Mouse (Mus musculus): ENCODE measurements at regions not wholly inside any gene's neighbourhood (a gene's known extent, or its start where the extent isn't known, plus 50 kb on each side); places are given as distances from the start of the nearest gene placed in this dataset.
A peak's percentile ranks its signal among the peaks of the same experiment; 100 is the strongest.

DNA sequence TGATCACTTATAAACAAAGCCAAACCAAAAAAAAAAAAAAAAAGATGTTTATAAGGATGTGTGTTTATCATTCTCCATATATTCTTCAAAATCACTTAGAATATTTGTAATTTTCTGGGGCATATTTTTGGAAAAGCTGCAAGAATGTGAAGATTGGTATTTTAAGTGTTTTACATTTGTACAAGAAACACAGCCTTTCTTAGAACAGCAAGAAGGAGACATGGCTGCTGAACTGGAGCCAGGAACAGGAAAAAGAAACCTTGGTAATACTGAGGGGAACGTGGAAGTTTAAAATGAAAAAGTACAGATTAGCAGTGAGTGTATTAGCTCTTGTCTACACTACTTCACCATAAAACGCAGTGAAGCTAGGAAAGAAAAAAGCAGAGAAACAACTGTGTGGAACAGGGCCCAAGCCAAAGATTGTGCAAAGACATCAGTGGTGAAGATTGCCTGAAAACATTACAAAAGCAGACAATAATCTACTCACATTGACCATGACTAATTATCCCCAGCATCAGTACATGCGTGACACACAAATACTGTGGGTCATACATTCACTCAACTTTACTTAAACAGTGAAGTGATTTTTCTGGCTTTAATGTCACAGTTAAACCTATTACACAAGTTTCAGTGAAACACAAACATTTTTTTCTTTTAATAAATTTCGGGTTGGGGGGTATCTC lies 122.8 kb upstream of the Vegfc start:
- Histone ChIP-seq H3K4me3 (ENCODE audit: low read depth, low read length) (no peak overlapping the region), H3K4me1 (ENCODE audit: insufficient read depth) (no peaks in the 10 kb centered on the region), H3K9me3 (ENCODE audit: low read depth, low read length) (no peaks in the 10 kb centered on the region), H3K4me2 (no peak overlapping the region), H3K27ac (ENCODE audit: low read depth) (peak overlapping the region; percentile 80), H3K9ac (no peak overlapping the region), H3K27me3 (ENCODE audit: insufficient read depth, low read length) (no peaks in the 10 kb centered on the region), H3K36me3 (ENCODE audit: insufficient read depth) (no peaks in the 10 kb centered on the region)
- peak; percentile 65 for DNase-seq
- peak; percentile 66 for ATAC-seq (ENCODE audit: insufficient read depth)
- no peak for TF ChIP-seq CTCF (IDR thresholded peaks at IDR 0.05; ENCODE audit: low read depth)
- 30% methylated on average over 4 of the region's 4 CpGs for WGBS

DNA sequence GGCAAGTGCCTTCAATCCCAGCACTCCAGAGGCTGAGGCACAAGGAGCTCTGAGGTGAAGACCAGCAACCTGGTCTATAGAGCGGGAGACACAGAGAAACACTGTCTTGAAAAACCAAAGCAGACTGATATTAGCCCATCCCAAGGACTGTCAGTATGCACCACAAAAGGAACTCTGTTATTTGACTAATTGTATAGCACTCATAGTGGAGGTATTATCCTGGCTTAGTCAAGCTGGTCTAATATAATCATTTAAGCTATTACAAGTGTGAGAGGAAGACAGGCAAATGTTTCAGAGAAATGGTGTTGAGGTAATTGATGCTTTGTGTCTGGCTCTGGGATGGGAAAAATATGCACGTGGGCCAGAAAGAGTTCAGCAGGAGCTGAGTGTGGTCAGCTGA lies 121.3 kb upstream of the Vegfc start:
- H3K9me3 ChIP-seq (ENCODE audit: low read depth, low read length): no peaks in the 10 kb centered on the region
- no peak for TF ChIP-seq CTCF (IDR thresholded peaks at IDR 0.05; ENCODE audit: low read depth)
- H3K27me3 ChIP-seq (ENCODE audit: insufficient read depth, low read length): no peaks in the 10 kb centered on the region
- H3K4me2 ChIP-seq: no peak overlapping the region
- H3K27ac ChIP-seq (ENCODE audit: low read depth): no peak overlapping the region
- no peak overlapping the region for H3K4me3 ChIP-seq (ENCODE audit: low read depth, low read length)
- H3K9ac ChIP-seq: no peak overlapping the region
- H3K4me1 ChIP-seq (ENCODE audit: insufficient read depth): no peaks in the 10 kb centered on the region
- no peaks in the 10 kb centered on the region for H3K36me3 ChIP-seq (ENCODE audit: insufficient read depth)
- ATAC-seq (ENCODE audit: insufficient read depth) (no peak), DNase-seq (no peak)
- 52% methylated on average over 2 of the region's 2 CpGs for WGBS

DNA sequence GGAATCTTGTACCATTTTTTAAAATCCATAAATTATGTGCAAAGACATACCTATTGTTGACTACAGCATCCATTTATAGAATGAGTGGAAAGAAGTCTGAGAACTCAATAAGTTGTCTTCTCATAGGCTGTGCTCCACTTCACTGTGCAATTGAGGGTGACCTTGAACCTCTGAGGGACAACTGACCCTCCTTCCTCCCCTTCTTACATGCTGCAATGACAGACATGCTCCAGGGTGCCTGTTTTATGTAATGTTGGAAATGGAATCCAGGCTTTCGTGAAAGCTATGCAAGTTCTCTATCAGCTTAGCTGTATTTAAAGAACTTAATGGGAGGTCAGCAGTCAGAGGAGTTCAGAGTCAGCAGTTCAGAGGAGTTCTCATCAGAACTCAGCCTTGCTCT lies 118.9 kb upstream of the Vegfc start:
- H3K36me3 ChIP-seq (ENCODE audit: insufficient read depth): no peaks in the 10 kb centered on the region
- 63% methylated on average over 1 of the region's 1 CpGs for WGBS
- DNase-seq (no peak), ATAC-seq (ENCODE audit: insufficient read depth) (no peak)
- H3K9ac ChIP-seq: no peak overlapping the region
- TF ChIP-seq CTCF (IDR thresholded peaks at IDR 0.05; ENCODE audit: low read depth): no peak
- no peaks in the 10 kb centered on the region for H3K27me3 ChIP-seq (ENCODE audit: insufficient read depth, low read length)
- no peaks in the 10 kb centered on the region for H3K4me1 ChIP-seq (ENCODE audit: insufficient read depth)
- no peak overlapping the region for H3K27ac ChIP-seq (ENCODE audit: low read depth)
- H3K4me3 ChIP-seq (ENCODE audit: low read depth, low read length): no peak overlapping the region
- no peak overlapping the region for H3K4me2 ChIP-seq
- H3K9me3 ChIP-seq (ENCODE audit: low read depth, low read length): no peaks in the 10 kb centered on the region

DNA sequence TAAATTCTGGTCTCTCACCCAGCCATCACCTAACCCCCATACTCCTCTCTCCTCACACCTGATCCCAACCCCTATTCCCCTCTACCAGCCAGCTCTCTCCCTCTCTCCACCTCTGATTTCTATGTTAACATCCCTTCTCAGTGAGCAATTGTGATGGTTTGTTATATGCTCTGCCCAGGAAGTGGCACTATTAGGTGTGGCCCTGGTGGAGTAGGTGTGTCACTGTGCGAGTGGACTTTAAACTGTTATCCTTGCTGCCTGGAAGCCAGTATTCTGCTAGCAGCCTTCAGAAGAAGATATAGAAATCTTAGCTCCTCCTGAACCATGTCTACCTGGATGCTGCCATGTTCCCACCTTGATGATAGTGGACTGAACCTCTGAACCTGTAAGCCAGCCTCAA lies 114.4 kb upstream of the Vegfc start:
- ATAC-seq (ENCODE audit: insufficient read depth): no peak

GRCm38 (mm10) chr8:53984296-53984695 lies 93.1 kb upstream of the Vegfc start:
- no peak overlapping the region for H3K4me3 ChIP-seq (ENCODE audit: low read depth, low read length)
- WGBS: 79% methylated on average over 2 of the region's 2 CpGs
- no peaks in the 10 kb centered on the region for H3K4me1 ChIP-seq (ENCODE audit: insufficient read depth)
- H3K9ac ChIP-seq: no peak overlapping the region
- ATAC-seq (ENCODE audit: insufficient read depth) (no peak), DNase-seq (no peak)
- H3K36me3 ChIP-seq (ENCODE audit: insufficient read depth): no peaks in the 10 kb centered on the region
- H3K27ac ChIP-seq (ENCODE audit: low read depth): no peak overlapping the region
- H3K4me2 ChIP-seq: no peak overlapping the region
- H3K9me3 ChIP-seq (ENCODE audit: low read depth, low read length): no peaks in the 10 kb centered on the region
- no peaks in the 10 kb centered on the region for H3K27me3 ChIP-seq (ENCODE audit: insufficient read depth, low read length)
- TF ChIP-seq CTCF (IDR thresholded peaks at IDR 0.05; ENCODE audit: low read depth): no peak

More for the DNA sequence above, 114.4 kb upstream of the Vegfc start:
- no peak for DNase-seq
- no peak overlapping the region for H3K9ac ChIP-seq
- H3K27ac ChIP-seq (ENCODE audit: low read depth): no peak overlapping the region
- no peak for TF ChIP-seq CTCF (IDR thresholded peaks at IDR 0.05; ENCODE audit: low read depth)
- H3K4me3 ChIP-seq (ENCODE audit: low read depth, low read length): no peak overlapping the region
- no peaks in the 10 kb centered on the region for H3K4me1 ChIP-seq (ENCODE audit: insufficient read depth)
- no peaks in the 10 kb centered on the region for H3K27me3 ChIP-seq (ENCODE audit: insufficient read depth, low read length)
- WGBS: 88% methylated on average over 1 of the region's 1 CpGs
- H3K9me3 ChIP-seq (ENCODE audit: low read depth, low read length): no peaks in the 10 kb centered on the region
- H3K4me2 ChIP-seq: no peak overlapping the region
- H3K36me3 ChIP-seq (ENCODE audit: insufficient read depth): no peaks in the 10 kb centered on the region

- no peaks in the 10 kb centered on the region for H3K36me3 ChIP-seq (ENCODE audit: insufficient read depth)
- ATAC-seq (ENCODE audit: insufficient read depth): no peak
- H3K4me1 ChIP-seq (ENCODE audit: insufficient read depth): no peaks in the 10 kb centered on the region
- H3K4me2 ChIP-seq: no peak overlapping the region
- no peak overlapping the region for H3K27ac ChIP-seq (ENCODE audit: low read depth)
- H3K9me3 ChIP-seq (ENCODE audit: low read depth, low read length): no peaks in the 10 kb centered on the region
- no peak for DNase-seq
- TF ChIP-seq CTCF (IDR thresholded peaks at IDR 0.05; ENCODE audit: low read depth): no peak
- H3K9ac ChIP-seq: no peak overlapping the region
- WGBS: 95% methylated on average over 1 of the region's 1 CpGs
- H3K4me3 ChIP-seq (ENCODE audit: low read depth, low read length): no peak overlapping the region
- no peaks in the 10 kb centered on the region for H3K27me3 ChIP-seq (ENCODE audit: insufficient read depth, low read length)
These were observed 91.7 kb upstream of the Vegfc start for GRCm38 (mm10) chr8:53985685-53986084.

- 88% methylated on average over 3 of the region's 3 CpGs for WGBS
- no peak overlapping the region for H3K4me2 ChIP-seq
- H3K9me3 ChIP-seq (ENCODE audit: low read depth, low read length): no peaks in the 10 kb centered on the region
- DNase-seq (no peak), ATAC-seq (ENCODE audit: insufficient read depth) (no peak)
- H3K4me3 ChIP-seq (ENCODE audit: low read depth, low read length): no peak overlapping the region
- H3K27me3 ChIP-seq (ENCODE audit: insufficient read depth, low read length): no peaks in the 10 kb centered on the region
- no peak overlapping the region for H3K9ac ChIP-seq
- H3K27ac ChIP-seq (ENCODE audit: low read depth): no peak overlapping the region
- H3K36me3 ChIP-seq (ENCODE audit: insufficient read depth): no peaks in the 10 kb centered on the region
- no peak for TF ChIP-seq CTCF (IDR thresholded peaks at IDR 0.05; ENCODE audit: low read depth)
- no peaks in the 10 kb centered on the region for H3K4me1 ChIP-seq (ENCODE audit: insufficient read depth)
These were observed 83.2 kb upstream of the Vegfc start for GRCm38 (mm10) chr8:53994208-53994607.
